Mouse (Mus musculus): ENCODE data around the gene Gpm6a. TPM values are rescaled to one million over a fixed set of nuclear protein-coding genes. Genes with fewer than 3 reads are reported as not detected.

Gpm6a gene
- 0.90 TPM in 1 of 2 replicates, not detected in the other for polyA plus RNA-seq (2011; ENCODE audit: insufficient read length, low read depth, missing spikeins)

DNA sequence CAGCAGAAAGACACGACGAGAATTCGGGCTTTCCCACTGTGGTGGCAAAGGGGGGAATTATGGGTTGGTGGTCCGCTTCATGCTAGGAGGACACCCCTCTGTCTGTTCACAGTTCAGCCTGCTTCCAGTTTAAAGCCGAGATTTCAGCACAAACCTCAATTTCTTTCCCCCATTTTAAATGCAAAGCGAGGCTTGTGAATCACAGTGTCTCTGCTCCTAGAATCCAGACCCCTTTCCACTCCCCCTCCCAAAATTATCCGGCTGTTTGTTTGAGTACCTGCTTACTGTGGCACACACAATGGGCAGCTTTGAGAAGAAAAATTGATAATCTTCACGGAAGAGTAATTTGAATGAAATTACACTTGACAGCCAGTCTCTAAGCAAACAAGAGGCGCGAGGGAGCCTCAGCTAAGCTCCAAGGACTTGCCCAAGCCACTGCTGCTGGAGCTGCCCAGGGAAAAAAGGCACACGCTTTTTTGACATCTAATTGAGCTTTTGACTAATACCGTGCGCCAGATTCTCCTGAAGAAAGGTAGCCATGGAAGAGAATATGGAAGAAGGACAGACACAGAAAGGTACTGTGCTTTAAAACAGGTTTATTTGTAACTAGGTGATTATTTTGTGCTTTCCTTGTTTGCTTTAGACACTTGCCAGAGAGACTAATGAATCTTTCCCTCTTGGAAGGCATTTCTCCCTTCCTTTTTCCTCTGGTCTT lies at the start of gene Gpm6a:
TSS of gene Gpm6a (plus strand) at position 103 of the 715 bp plus-strand sequence.
- Histone ChIP-seq H3K27ac (ENCODE audit: insufficient read depth, low read length) (no peak within 1 kb of the TSS), H3K4me1 (ENCODE audit: control insufficient read depth, insufficient read depth, low read length) (no peaks in the 10 kb centered on the region), H3K4me3 (ENCODE audit: insufficient read depth, low read length) (no peak within 1 kb of the TSS)
- TF ChIP-seq POLR2A (IDR thresholded peaks at IDR 0.05; ENCODE audit: low read depth, low read length) (no peak), CTCF (IDR thresholded peaks at IDR 0.05; ENCODE audit: borderline replicate concordance, insufficient read depth, low read length) (no peak)

DNA sequence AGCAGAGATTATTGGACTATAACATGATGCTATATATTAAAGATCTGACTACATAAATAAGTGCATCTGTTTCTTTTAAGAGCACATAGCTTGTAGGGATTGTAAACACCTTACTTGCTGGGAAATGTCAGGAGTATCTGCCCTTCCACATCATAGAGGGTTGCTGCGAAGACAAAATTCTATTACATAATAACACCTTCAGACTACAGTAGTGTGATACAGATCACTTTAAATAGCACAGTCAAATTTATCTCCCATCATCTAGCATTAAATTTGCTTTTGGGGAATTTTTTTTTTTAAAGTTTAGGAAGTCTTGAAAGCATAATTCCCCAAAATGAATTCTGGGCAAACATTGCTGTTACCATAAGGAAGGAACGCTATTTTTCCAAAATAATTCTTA lies 41.8 kb upstream of the Gpm6a start:
- H3K4me1 ChIP-seq (ENCODE audit: control insufficient read depth, insufficient read depth, low read length), result no peaks in the 10 kb centered on the region
- TF ChIP-seq CTCF (IDR thresholded peaks at IDR 0.05; ENCODE audit: borderline replicate concordance, insufficient read depth, low read length), result no peak
- no peak for TF ChIP-seq POLR2A (IDR thresholded peaks at IDR 0.05; ENCODE audit: low read depth, low read length)
- no peak overlapping the region for H3K4me3 ChIP-seq (ENCODE audit: insufficient read depth, low read length)
- H3K27ac ChIP-seq (ENCODE audit: insufficient read depth, low read length), result no peak overlapping the region

DNA sequence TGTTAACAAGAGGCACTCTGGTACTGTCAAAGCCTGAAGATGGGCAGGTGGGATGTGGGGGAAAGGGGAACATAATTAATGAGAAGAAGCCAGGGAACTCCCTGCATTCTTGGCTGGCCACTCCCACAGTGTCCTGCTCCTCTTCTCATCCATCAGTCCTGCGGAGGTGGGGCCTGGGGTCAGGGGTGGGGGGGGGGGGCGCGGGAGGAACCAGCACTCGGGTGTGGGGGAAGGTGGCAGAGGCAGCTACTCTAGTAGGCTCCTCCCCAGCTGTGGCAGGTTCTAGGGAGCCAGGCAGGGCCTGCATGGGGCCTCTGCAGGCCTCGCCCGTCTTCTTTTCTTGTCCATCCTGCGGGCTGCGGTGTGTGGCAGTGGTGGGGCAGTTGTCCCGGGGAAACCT lies 36.9 kb upstream of the Gpm6a start:
- Histone ChIP-seq H3K27ac (ENCODE audit: insufficient read depth, low read length) (no peak overlapping the region), H3K4me3 (ENCODE audit: insufficient read depth, low read length) (no peak overlapping the region), H3K4me1 (ENCODE audit: control insufficient read depth, insufficient read depth, low read length) (no peaks in the 10 kb centered on the region)
- TF ChIP-seq CTCF (IDR thresholded peaks at IDR 0.05; ENCODE audit: borderline replicate concordance, insufficient read depth, low read length) (no peak), POLR2A (IDR thresholded peaks at IDR 0.05; ENCODE audit: low read depth, low read length) (no peak)

DNA sequence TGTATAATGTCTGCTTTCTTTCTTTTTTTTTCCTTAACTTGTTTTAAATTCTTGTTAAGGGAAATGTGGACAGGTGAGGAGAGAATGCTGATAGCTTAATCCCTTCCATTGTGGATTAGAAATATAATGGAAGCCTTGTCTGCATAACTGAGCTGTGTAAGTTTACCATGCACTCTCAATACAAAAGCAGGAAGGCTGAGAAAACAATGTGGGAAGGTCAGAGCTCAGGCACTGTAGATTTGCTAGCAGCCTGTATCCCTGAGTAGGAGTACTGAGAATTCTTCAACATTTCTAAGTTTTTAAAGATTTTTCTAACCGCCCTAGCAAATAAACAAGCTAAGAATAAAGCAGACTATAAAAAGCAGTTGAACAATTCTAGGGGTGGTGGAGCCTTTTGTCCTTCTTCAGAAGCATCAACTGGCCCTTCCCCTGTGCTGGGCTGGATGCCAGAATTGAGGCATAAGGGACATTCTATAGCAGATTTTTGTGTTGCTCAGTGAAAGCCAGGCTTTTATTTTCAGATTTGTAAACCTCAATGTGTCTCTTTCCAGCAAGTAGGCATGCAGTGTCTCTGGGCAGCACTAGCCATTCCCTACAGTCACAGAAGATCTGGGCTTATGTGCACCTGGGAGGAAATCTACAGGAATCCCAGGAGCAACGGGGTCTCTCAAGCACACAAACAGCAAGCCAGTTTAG lies 32.3 kb upstream of the Gpm6a start:
- TF ChIP-seq CTCF (IDR thresholded peaks at IDR 0.05; ENCODE audit: borderline replicate concordance, insufficient read depth, low read length), result no peak
- no peak overlapping the region for H3K27ac ChIP-seq (ENCODE audit: insufficient read depth, low read length)
- H3K4me1 ChIP-seq (ENCODE audit: control insufficient read depth, insufficient read depth, low read length), result no peaks in the 10 kb centered on the region
- H3K4me3 ChIP-seq (ENCODE audit: insufficient read depth, low read length), result no peak overlapping the region

DNA sequence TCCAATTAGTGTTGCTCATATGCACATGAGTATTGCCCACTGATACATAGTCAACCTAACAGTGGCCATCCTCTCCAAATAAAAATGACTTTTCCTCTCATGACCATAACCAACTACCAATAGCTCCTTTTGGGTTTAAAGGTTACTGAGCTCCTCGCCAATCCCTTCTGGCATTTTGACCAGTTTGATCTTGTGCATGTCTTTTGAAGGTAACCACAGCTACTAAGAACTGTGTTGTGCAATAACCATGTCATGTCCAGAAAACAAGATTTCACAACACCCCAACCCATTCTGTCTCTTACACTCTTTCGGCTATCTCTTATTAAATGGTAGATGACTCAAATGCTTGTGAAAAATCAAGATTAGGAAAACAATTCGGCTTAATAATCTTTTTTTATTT lies 29.7 kb upstream of the Gpm6a start:
- Histone ChIP-seq H3K4me1 (ENCODE audit: control insufficient read depth, insufficient read depth, low read length) (no peaks in the 10 kb centered on the region), H3K27ac (ENCODE audit: insufficient read depth, low read length) (no peak overlapping the region), H3K4me3 (ENCODE audit: insufficient read depth, low read length) (no peak overlapping the region)
- TF ChIP-seq POLR2A (IDR thresholded peaks at IDR 0.05; ENCODE audit: low read depth, low read length) (no peak), CTCF (IDR thresholded peaks at IDR 0.05; ENCODE audit: borderline replicate concordance, insufficient read depth, low read length) (no peak)

DNA sequence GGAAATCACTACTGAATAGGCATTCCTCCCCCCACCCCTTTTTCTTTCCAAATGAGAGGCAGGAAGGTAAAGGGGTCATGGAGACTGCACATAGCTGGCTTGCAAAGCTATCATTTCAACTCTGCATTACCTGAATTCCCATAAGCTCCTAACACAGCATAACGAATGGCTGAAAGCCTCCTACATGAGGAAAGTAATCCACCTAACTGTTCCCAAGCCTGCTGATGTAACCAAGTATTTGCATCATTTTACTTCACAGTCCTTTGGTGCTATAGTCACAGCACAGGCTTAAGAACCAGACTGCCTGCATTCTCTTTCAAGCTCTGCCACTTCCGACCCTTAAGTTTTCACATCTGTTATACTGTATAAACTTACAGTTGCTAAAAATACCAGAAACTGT lies 22.3 kb upstream of the Gpm6a start:
- Histone ChIP-seq H3K4me1 (ENCODE audit: control insufficient read depth, insufficient read depth, low read length) (no peaks in the 10 kb centered on the region), H3K4me3 (ENCODE audit: insufficient read depth, low read length) (no peak overlapping the region), H3K27ac (ENCODE audit: insufficient read depth, low read length) (no peak overlapping the region)
- TF ChIP-seq POLR2A (IDR thresholded peaks at IDR 0.05; ENCODE audit: low read depth, low read length) (no peak), CTCF (IDR thresholded peaks at IDR 0.05; ENCODE audit: borderline replicate concordance, insufficient read depth, low read length) (no peak)

DNA sequence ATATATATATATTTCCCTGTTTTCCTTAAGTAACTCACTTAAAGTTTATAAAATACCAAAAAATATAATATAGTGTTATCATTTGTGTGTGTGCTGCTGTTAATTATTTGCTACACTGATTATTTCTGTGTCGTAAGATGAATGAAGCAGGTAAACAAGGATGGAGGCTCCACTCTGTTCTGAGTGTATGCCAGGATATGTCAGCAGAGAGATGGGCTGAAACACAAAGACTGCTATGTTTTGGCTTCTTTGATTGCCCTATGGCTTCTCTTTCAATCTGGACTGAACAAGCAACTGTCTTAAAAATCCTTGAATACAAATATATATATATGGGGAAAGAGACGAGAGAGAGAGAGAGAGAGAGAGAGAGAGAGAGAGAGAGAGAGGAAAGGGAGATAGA lies 1.3 kb upstream of the Gpm6a start:
- H3K4me1 ChIP-seq (ENCODE audit: control insufficient read depth, insufficient read depth, low read length), result no peaks in the 10 kb centered on the region
- H3K4me3 ChIP-seq (ENCODE audit: insufficient read depth, low read length), result no peak overlapping the region
- H3K27ac ChIP-seq (ENCODE audit: insufficient read depth, low read length), result no peak overlapping the region
- TF ChIP-seq CTCF (IDR thresholded peaks at IDR 0.05; ENCODE audit: borderline replicate concordance, insufficient read depth, low read length) (no peak), POLR2A (IDR thresholded peaks at IDR 0.05; ENCODE audit: low read depth, low read length) (no peak)

DNA sequence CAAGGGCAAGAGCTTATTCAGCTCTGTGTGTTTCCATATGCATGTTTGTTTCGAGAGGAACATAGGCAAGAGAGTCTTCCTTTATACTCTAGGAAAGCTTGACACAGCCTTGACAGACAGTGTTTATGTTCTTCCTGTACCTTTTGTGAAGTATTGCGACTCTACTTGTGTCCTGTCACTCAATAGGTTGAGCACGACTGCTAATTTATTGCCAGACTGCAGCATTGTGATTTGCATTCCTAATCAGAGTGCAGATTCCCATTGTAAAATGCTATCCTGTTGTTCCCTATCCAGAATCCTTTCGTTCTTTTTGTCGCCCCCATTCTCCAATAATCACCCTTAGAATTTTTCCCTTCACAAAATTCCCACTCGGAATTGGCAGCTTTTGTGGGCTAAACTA lies 613 bp upstream of the Gpm6a start:
- Histone ChIP-seq H3K27ac (ENCODE audit: insufficient read depth, low read length) (no peak overlapping the region), H3K4me1 (ENCODE audit: control insufficient read depth, insufficient read depth, low read length) (no peaks in the 10 kb centered on the region), H3K4me3 (ENCODE audit: insufficient read depth, low read length) (no peak overlapping the region)
- TF ChIP-seq POLR2A (IDR thresholded peaks at IDR 0.05; ENCODE audit: low read depth, low read length) (no peak), CTCF (IDR thresholded peaks at IDR 0.05; ENCODE audit: borderline replicate concordance, insufficient read depth, low read length) (no peak)

DNA sequence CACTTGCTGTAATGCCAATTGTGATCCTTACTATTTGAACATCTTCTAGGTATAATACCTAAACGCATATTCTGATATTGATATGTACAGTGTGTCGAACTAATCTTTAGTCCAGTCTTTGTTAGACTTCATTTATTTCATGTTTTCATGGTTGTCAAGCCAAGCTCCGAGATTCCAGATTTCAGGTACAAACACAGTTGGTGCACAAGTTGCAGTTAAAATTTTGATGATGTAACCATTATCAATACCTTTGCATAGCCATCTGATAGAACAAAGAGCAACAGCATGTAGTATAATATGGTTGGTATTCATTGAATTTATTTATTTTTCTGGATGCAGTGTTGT lies 785 bp downstream of the Gpm6a start:
- H3K4me1 ChIP-seq (ENCODE audit: control insufficient read depth, insufficient read depth, low read length), result no peaks in the 10 kb centered on the region
- H3K4me3 ChIP-seq (ENCODE audit: insufficient read depth, low read length), result no peak overlapping the region
- TF ChIP-seq CTCF (IDR thresholded peaks at IDR 0.05; ENCODE audit: borderline replicate concordance, insufficient read depth, low read length), result no peak
- no peak for TF ChIP-seq POLR2A (IDR thresholded peaks at IDR 0.05; ENCODE audit: low read depth, low read length)
- H3K27ac ChIP-seq (ENCODE audit: insufficient read depth, low read length), result no peak overlapping the region

DNA sequence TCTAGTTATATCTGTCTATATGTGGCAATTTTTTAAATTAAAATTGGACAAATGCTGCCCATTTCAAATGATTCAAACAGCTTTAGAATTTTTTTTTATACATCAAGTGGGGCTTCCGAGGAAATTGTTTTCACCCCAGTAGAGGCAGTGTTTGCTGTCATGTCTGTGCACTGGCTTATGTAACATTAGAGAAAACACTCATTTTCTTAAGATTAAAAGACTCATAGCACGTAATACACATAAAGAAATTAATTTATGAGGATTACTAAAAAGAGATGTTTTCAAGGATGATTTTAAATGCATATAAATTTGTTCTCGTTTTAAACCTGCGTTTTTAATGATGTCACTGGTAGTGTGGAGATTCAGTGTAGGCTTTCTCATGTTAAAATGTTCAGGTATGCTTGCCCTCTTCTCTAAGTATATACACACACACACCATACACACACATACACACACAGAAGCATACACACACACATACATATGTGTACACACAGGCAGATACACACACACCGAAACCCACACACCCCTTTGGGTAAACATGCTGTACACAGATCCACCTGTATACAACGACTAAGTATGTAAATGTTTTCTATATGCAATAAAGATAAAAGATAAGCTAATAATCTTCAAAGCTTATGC lies 1.4 kb downstream of the Gpm6a start:
- TF ChIP-seq POLR2A (IDR thresholded peaks at IDR 0.05; ENCODE audit: low read depth, low read length) (no peak), CTCF (IDR thresholded peaks at IDR 0.05; ENCODE audit: borderline replicate concordance, insufficient read depth, low read length) (no peak)
- no peak overlapping the region for H3K27ac ChIP-seq (ENCODE audit: insufficient read depth, low read length)
- H3K4me3 ChIP-seq (ENCODE audit: insufficient read depth, low read length), result no peak overlapping the region
- no peaks in the 10 kb centered on the region for H3K4me1 ChIP-seq (ENCODE audit: control insufficient read depth, insufficient read depth, low read length)

All from embryonic fibroblast, embryonic 13.5 days (primary cell).